Mouse (Mus musculus) limb, embryonic 14.5 days (tissue): ENCODE measurements around the gene Zc3h7b. TPM values are rescaled to one million over a fixed set of nuclear protein-coding genes. Genes with fewer than 3 reads are reported as not detected.

Source experiments
- ATAC-seq: fragments of 200-750 bp; cut with Nextera tagmentation; 2 replicates; pipeline ENCODE4 v1.8.0; 2017; ENCODE audit warnings: low read depth, moderate number of reproducible peaks, moderate TSS enrichment; ENCODE audit not compliant: low FRiP score
- DNase-seq: peaks from one replicate; pipeline ENCODE4 v3.0.0-alpha.2; 2015; ENCODE audit warnings: low spot score
- H3K27ac ChIP-seq: fragments of 300-500 bp; sonication (generic); replicated peaks from 2 replicates; pipeline ENCODE4 v1.5.1; 2014; ENCODE audit warnings: low read depth, mild to moderate bottlenecking, low read length, moderate library complexity, mixed read lengths
- H3K27me3 ChIP-seq: fragments of 300-500 bp; sonication (generic); 2 replicates; pipeline ENCODE4 v1.6.1; 2014; ENCODE audit warnings: low read length, mixed read lengths; ENCODE audit not compliant: control insufficient read depth, insufficient read depth
- H3K36me3 ChIP-seq: fragments of 300-500 bp; sonication (generic); 2 replicates; pipeline ENCODE4 v1.6.1; 2014; ENCODE audit warnings: mild to moderate bottlenecking, low read length, moderate library complexity, mixed read lengths; ENCODE audit not compliant: control insufficient read depth, insufficient read depth
- H3K4me1 ChIP-seq: fragments of 300-500 bp; sonication (generic); 2 replicates; pipeline ENCODE4 v1.6.1; 2014; ENCODE audit warnings: antibody characterized with exemption, low read length, mixed read lengths; ENCODE audit not compliant: control insufficient read depth, insufficient read depth
- H3K4me2 ChIP-seq: fragments of 300-500 bp; sonication (generic); replicated peaks from 2 replicates; pipeline ENCODE4 v1.6.1; 2014; ENCODE audit warnings: low read depth, mild to moderate bottlenecking, low read length, moderate library complexity; ENCODE audit not compliant: severe bottlenecking
- H3K4me3 ChIP-seq: fragments of 300-500 bp; sonication (generic); replicated peaks from 2 replicates; pipeline ENCODE4 v1.5.1; 2014; ENCODE audit warnings: low read length
- H3K9ac ChIP-seq: fragments of 300-500 bp; sonication (generic); 2 replicates; pipeline ENCODE4 v1.6.1; 2014; ENCODE audit warnings: mild to moderate bottlenecking, low read depth, low read length, moderate library complexity; ENCODE audit not compliant: severe bottlenecking
- H3K9me3 ChIP-seq: fragments of 300-500 bp; sonication (generic); 2 replicates; pipeline ENCODE4 v1.6.1; 2016; ENCODE audit warnings: low read length; ENCODE audit not compliant: control insufficient read depth
- POLR2A ChIP-seq: fragments of 200-500 bp; IDR thresholded peaks from 2 replicates; pipeline ENCODE4 v1.8.0; 2012; ENCODE audit warnings: inconsistent platforms, mild to moderate bottlenecking, moderate library complexity, borderline replicate concordance; ENCODE audit not compliant: insufficient read depth, insufficient read length; ENCODE audit errors: extremely low read depth
- WGBS: fragments of 180-500 bp; shearing (Covaris S2); extraction: QIAGEN DNeasy Blood & Tissue Kit; methylation state at CpG from one replicate; pipeline ENCODE4 v1.1.7; 2014; 5-methylcytosine and 5-hydroxymethylcytosine counted together
- polyA plus RNA-seq, 2 experiments: library from polyadenylated mRNA; depleted of rRNA in 1 of 2; stranded (reverse) in 1 of 2; unstranded in 1 of 2; fragments of >200 nt; fragmentation: Nextera tagmentation in 1 of 2; extraction: Ambion mirVana in 1 of 2; gene quantifications; 2 replicates each; pipeline versions ENCODE4 v1.2.1 to v1.2.3; 2012 to 2014

Gene Zc3h7b
- polyA plus RNA-seq, 2 experiments = 43.2 to 61.9 TPM

DNA sequence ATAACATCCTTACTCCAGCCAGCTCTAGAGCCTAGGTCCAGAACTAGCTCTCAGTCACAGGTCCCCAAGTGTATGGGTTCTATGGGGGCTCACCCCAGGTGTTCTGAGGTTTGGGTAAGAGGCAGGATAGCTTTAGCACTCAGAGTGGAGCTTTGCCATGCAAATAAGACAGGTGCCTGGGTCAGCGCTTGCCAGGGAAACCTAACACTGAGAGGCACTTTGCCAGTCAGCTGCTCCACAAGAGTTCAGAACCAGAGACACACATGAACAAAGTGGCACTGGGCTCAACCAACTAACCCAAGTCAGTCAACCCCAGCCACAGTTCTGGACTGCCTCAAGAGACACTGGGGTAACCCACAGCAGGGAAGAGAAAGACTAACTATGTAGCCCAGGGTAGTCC is 35.2 kb upstream of the Zc3h7b start:
- Histone ChIP-seq H3K4me2 (no peak overlapping the region), H3K27ac (no peak overlapping the region), H3K9me3 (no peaks in the 10 kb centered on the region), H3K36me3 (peaks cover 89% of the 10 kb centered on the region), H3K27me3 (no peaks in the 10 kb centered on the region), H3K4me3 (no peak overlapping the region), H3K4me1 (no peaks in the 10 kb centered on the region), H3K9ac (no peak overlapping the region)
- no peak for ATAC-seq
- TF ChIP-seq POLR2A = no peak
- WGBS = 94% methylated on average over 1 of the region's 1 CpGs
- DNase-seq = no peak

- H3K9me3 ChIP-seq = no peaks in the 10 kb centered on the region
- ATAC-seq (no peak), DNase-seq (no peak)
- H3K27ac ChIP-seq = no peak overlapping the region
- H3K4me1 ChIP-seq = no peaks in the 10 kb centered on the region
- 82% methylated on average over 4 of the region's 4 CpGs for WGBS
- no peak overlapping the region for H3K4me2 ChIP-seq
- H3K9ac ChIP-seq = no peak overlapping the region
- TF ChIP-seq POLR2A = no peak
- no peak overlapping the region for H3K4me3 ChIP-seq
- H3K36me3 ChIP-seq = peaks cover 89% of the 10 kb centered on the region
- no peaks in the 10 kb centered on the region for H3K27me3 ChIP-seq
Measured at GRCm38 (mm10) chr15:81710801-81711200, 34.1 kb upstream of the Zc3h7b start.

- H3K9ac ChIP-seq = no peak overlapping the region
- ATAC-seq = no peak
- WGBS = 84% methylated on average over 6 of the region's 6 CpGs
Measured at GRCm38 (mm10) chr15:81713742-81714141, 31.1 kb upstream of the Zc3h7b start.

DNA sequence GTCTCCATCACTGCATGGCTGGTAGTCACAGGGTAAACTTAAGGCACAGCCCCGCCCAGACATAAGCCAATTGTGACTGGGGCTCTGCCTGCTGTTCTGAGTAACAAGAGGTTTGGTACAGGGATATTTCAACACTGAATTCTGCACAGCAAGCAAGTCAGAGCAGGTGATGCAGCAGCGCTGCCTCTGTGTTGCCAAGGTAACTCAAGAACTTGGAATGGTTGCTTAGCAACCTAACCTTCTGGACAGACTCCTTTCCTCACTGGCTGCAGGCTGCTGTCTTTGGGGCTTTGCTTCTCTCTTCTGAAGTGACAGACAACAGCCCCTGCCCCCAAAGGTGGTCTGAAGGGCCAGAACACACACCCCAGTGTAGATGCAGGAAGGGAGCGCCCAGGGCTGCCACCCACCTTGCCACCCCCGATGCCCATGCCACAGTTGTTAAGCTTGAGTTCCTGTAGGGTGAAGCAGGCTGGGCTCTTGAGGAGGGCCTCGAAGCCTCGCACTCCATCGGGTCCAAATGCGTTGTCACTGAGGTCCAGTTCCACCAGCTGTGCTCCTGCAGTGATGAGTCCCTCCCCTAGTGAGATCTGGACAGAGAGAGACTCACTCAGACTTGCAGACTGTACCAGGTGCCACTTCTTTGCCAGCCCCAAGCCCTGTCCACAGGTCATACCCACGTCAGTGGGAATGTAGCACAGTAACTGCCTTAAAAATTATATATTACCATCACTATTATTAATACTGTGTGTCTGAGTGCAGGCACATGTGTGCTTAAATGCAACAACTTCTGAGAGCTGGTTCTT is 26.3 kb upstream of the Zc3h7b start:
- H3K9ac ChIP-seq = no peak overlapping the region
- H3K4me3 ChIP-seq = no peak overlapping the region
- H3K27me3 ChIP-seq = no peaks in the 10 kb centered on the region
- DNase-seq = no peak
- no peak overlapping the region for H3K27ac ChIP-seq
- peaks cover 95% of the 10 kb centered on the region for H3K36me3 ChIP-seq
- no peaks in the 10 kb centered on the region for H3K4me1 ChIP-seq
- no peak for TF ChIP-seq POLR2A
- ATAC-seq = no peak
- no peak overlapping the region for H3K4me2 ChIP-seq
- WGBS = 92% methylated on average over 9 of the region's 9 CpGs
- no peaks in the 10 kb centered on the region for H3K9me3 ChIP-seq

More at GRCm38 (mm10) chr15:81713742-81714141, 31.1 kb upstream of the Zc3h7b start:
- no peak overlapping the region for H3K27ac ChIP-seq
- no peak for TF ChIP-seq POLR2A
- no peak overlapping the region for H3K4me3 ChIP-seq
- no peaks in the 10 kb centered on the region for H3K4me1 ChIP-seq
- no peak overlapping the region for H3K4me2 ChIP-seq
- peaks cover 92% of the 10 kb centered on the region for H3K36me3 ChIP-seq
- no peak for DNase-seq
- H3K9me3 ChIP-seq = no peaks in the 10 kb centered on the region
- no peaks in the 10 kb centered on the region for H3K27me3 ChIP-seq

GRCm38 (mm10) chr15:81719139-81719531 is 25.7 kb upstream of the Zc3h7b start:
- H3K27me3 ChIP-seq = no peaks in the 10 kb centered on the region
- H3K9ac ChIP-seq = no peak overlapping the region
- no peak overlapping the region for H3K4me3 ChIP-seq
- TF ChIP-seq POLR2A = no peak
- DNase-seq (no peak), ATAC-seq (no peak)
- H3K9me3 ChIP-seq = no peaks in the 10 kb centered on the region
- WGBS = 93% methylated on average over 6 of the region's 6 CpGs
- no peak overlapping the region for H3K27ac ChIP-seq
- no peak overlapping the region for H3K4me2 ChIP-seq
- H3K36me3 ChIP-seq = peaks cover 95% of the 10 kb centered on the region
- H3K4me1 ChIP-seq = no peaks in the 10 kb centered on the region

DNA sequence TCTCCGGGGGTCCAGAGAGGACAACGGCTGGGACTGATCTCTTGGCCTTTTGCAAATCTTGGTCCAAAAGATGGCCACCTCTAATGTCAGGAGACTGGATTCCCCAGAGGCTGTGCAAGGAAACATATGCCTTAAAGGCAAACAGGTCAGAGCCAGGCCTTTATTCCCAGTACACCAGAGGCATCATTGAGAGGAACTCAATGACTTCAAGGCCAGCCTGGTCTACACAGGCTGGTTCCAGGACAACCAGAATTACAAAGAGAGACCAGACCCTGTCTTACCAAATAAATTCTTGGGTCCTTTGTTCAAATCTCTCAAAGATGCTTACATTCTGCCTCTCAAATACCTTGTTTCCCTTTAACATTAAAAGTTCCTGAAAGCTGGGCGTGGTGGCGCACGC is 22.5 kb upstream of the Zc3h7b start:
- WGBS = 95% methylated on average over 5 of the region's 5 CpGs
- no peak overlapping the region for H3K4me3 ChIP-seq

More for the DNA sequence above, 22.5 kb upstream of the Zc3h7b start:
- Histone ChIP-seq H3K27me3 (no peaks in the 10 kb centered on the region), H3K27ac (no peak overlapping the region), H3K9ac (no peak overlapping the region), H3K4me2 (no peak overlapping the region), H3K36me3 (peaks cover 76% of the 10 kb centered on the region), H3K9me3 (no peaks in the 10 kb centered on the region), H3K4me1 (no peaks in the 10 kb centered on the region)
- no peak for DNase-seq
- no peak for TF ChIP-seq POLR2A
- ATAC-seq = no peak
